Mouse (Mus musculus): ENCODE measurements at regions not wholly inside any gene's neighbourhood (a gene's known extent, or its start where the extent isn't known, plus 50 kb on each side); places are given as distances from the start of the nearest gene placed in this dataset.

- no peak for DNase-seq
Measured at GRCm38 (mm10) chr14:86443921-86444835, 696.9 kb downstream of the Diaph3 start.

DNA sequence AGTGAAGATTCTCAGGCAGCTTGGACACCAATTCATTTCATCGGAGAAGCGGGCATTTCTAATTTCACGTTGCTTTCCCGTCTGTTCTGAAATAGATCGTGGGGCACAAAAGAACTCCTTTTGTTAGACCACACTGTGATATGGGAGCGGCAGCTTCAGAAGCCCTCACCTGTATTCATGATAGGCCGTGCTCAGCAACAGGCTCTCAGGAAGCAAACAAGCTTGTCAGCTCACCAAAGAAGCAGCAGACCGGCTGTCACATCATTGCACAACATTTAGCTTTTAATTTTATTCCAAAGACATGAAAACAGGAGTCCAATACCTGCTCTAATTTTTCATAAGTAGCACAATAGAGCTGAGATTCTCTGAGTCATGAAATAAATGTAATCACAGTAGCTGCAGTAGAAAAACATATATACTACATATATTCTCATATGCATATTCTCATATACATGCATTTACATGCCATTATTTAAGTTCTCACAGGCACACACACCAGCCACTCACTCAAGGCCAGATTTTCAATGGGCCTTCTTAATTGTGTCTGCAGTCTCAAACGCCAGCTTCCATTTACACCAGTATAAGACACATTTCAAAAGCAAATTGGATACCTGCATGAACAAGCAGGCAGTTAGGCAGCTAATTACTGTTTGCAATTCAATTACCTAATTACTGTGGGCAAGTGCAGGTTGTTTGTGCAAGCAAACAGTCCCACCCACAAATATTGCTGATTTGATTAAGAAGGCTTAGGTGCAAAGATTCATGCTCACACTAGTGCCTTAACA is 698.9 kb downstream of the Diaph3 start:
- DNase-seq: no peak

GRCm38 (mm10) chr14:86437383-86437782 is 703.7 kb downstream of the Diaph3 start:
- no peak for DNase-seq

GRCm38 (mm10) chr14:86435345-86435744 is 705.7 kb downstream of the Diaph3 start:
- no peak for DNase-seq

GRCm38 (mm10) chr14:86431215-86431816 is 709.7 kb downstream of the Diaph3 start:
- no peak for DNase-seq

- no peak for DNase-seq
Measured at GRCm38 (mm10) chr14:86421881-86422280, 719.2 kb downstream of the Diaph3 start.

GRCm38 (mm10) chr14:86419959-86420598 is 721.0 kb downstream of the Diaph3 start:
- no peak for DNase-seq

DNA sequence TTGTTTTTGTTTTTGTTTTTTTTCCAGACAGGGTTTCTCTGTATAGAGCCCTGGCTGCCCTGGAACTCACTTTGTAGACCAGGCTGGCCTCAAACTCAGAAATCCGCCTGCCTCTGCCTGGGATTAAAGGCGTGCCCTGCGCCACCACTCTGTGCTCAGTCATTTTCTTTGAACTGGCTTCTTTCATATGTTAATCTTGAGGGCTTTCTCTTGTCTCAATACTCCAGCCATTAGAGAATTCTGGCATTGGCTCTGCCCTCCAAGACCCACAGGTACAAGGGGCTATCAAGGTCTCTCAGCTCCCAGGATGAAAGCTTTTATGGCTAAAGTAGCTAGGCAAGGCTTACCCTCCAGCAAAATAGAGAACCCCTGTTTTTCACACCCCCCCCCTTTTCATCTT is 744.2 kb downstream of the Diaph3 start:
- DNase-seq: no peak

DNA sequence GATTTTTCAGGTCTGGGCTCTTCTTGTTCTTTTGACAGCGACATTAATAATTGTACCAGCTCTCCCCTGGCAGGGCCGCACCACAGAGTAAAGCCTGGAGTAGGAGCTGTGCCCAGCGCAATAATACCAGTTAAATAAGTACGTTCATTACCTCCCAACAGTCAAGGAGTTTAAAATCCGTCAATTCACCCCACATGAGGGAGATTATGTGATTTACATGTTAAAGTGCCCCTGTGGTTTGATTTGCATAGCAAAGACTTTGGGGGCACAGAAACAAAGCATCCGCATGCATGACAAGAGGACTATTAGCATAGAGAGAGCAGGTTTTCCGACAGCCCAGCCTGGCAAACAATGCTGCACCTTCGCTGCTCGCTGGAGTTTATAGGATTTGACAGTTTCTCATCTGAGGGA is 745.1 kb downstream of the Diaph3 start:
- no peak for DNase-seq

GRCm38 (mm10) chr14:86395531-86395930 is 745.5 kb downstream of the Diaph3 start:
- no peak for DNase-seq

GRCm38 (mm10) chr14:86395068-86395467 is 746.0 kb downstream of the Diaph3 start:
- DNase-seq: no peak

- DNase-seq: no peak
Measured at GRCm38 (mm10) chr14:86385136-86385535, 755.9 kb downstream of the Diaph3 start.

- DNase-seq: no peak
Measured at GRCm38 (mm10) chr14:86365032-86365431, 776.0 kb downstream of the Diaph3 start.

DNA sequence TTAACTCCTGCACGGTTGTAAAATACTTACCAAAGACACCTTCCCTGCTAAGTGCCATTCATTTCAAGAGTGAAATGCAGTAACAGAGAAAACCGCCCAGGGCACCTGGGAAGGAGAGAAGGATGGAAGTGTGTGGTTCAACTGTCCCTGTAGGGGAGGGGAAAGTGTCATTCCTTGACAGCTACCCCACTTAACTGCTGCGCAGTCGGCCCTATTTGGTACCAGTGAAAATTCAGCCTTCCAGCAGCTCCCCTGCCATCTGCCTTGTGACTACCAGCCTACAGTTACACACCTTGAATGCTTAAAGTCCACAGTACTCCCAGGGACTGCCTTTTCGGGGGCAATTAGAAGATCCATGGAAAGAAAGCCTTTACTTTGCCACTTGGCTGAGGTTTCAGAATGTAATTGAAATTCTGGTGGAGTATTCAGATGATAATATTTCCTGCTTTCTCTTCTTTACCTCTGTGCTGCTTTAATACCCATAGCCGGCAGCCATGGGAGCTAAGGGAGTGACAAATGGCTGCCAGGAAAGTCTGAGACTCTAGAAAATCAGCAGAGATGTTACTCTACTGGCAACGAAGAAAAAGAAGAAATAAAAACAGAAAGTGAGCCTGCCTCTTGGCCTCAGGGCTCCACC is 780.5 kb downstream of the Diaph3 start:
- no peak for DNase-seq

- no peak for DNase-seq
Measured at GRCm38 (mm10) chr14:86358584-86358983, 782.5 kb downstream of the Diaph3 start.

- DNase-seq: no peak
Measured at GRCm38 (mm10) chr14:86350526-86350925, 790.5 kb downstream of the Diaph3 start.

GRCm38 (mm10) chr14:86339007-86339406 is 802.0 kb downstream of the Diaph3 start:
- no peak for DNase-seq

GRCm38 (mm10) chr14:86337052-86337451 is 804.0 kb downstream of the Diaph3 start:
- no peak for DNase-seq

GRCm38 (mm10) chr14:86335284-86335683 is 805.8 kb downstream of the Diaph3 start:
- DNase-seq: no peak

DNA sequence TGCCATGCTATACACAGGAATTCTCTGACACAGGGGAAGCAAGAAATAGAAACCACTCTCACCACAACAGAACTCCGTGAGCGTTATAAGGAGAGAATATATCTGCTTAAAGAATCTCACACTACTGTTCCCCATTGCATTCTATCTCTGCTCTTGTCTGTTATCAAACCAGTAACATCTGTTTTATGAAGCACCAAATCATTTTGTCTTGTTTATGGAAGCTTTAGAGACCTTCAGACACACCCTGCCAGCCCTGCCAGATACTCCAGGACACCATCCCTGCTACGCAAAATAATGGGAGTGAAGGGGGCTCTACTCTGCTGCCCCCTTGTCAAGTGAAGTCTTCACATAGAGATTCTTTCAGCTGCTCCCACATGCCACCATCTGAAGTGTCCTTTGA is 811.9 kb downstream of the Diaph3 start:
- DNase-seq: no peak

GRCm38 (mm10) chr14:86327646-86328045 is 813.4 kb downstream of the Diaph3 start:
- DNase-seq: no peak

DNA sequence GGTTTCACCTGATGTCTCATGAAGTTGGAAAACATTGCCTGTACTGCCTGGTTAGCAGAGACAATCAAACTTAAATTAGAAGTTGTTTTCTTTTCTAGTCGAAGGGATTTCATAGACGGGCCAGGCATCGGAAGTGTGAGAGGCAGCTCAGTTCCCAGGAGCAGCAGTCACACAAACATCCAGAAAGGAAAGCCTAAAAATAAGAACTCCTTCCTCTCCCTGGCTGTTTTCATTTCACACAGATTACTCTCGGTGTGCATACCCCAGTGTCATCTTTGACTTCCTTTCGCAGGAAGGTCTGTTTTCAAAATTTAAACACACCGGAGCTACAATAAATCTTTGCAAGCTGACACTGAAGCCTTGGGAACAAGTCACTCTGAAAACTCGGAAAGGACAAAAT is 818.7 kb downstream of the Diaph3 start:
- DNase-seq: peak; percentile 3
